10 mouse cellular contexts compared by ENCODE assay signal in the genomic region with DNA sequence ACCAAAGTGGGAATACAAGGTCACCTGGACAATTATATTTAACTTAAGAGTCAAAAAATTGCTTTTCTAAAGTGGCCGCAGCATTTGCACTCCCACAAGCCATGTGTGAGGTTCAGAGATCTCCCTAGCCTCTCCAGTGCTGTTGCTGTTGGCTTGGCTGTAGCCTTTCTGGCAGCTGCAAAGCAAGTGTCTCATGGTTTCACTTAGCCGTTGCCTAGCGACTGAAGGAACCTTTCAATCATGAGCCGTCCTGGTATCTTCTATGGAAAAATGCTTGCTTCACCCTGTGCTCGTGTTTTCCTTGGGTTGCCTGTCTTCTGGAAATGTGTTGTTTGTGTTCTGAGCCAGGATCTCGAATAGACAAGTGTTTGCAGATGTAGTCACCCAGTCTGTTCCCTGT.
DNase-seq lines count a peak whose midpoint lies in the region; ATAC-seq and TF ChIP-seq lines count a peak whose summit lies in the region.
"Had no signal": no experiment of that assay in that cellular context is flagged by ENCODE, and none has a peak within 500 bp of the region (broad histone marks: within the 10 kb centered on the region; RNA-seq: fewer than 3 reads in every experiment).

No protein-coding gene starts in this region.

- intact Hi-C loops in gastrocnemius, adult 2 months (cut with DNase I) = no loop called here

- DNase-seq in forebrain, postnatal 0 days = peak; percentile 65
- no peak for DNase-seq in forebrain, embryonic 11.5 days (ENCODE audit: low spot score)
- peak; percentile 17 for DNase-seq in NIH3T3 (ENCODE audit: low read depth)
- DNase-seq in gastrocnemius, adult 2 months = peak; percentile 58
- peak; percentile 15 to 47 for DNase-seq in layer of hippocampus, postnatal 14 days (ENCODE audit: low spot score in 2 of 2)
- DNase-seq in B cell, adult 2 months = no peak
- DNase-seq in kidney, adult 11 months = no peak
- DNase-seq: thymus, postnatal 36 days had no signal

- peak; percentile 66; the same call in 1 of the 2 replicates for ATAC-seq in forebrain, postnatal 0 days
- no peak for ATAC-seq in forebrain, embryonic 11.5 days (replicated peaks; ENCODE audit: low FRiP score)
- ATAC-seq in frontal cortex, adult (ENCODE audit: low TSS enrichment) = no peak

- no peaks in the 10 kb centered on the region for H3K9me3 ChIP-seq in forebrain, postnatal 0 days (ENCODE audit: low read length)
- H3K9me3 ChIP-seq in forebrain, embryonic 11.5 days (ENCODE audit: control insufficient read depth, low read length) = no peaks in the 10 kb centered on the region
- H3K9me3 ChIP-seq: embryonic facial prominence, embryonic 12.5 days had no signal

- H3K4me3 ChIP-seq in forebrain, postnatal 0 days (ENCODE audit: low read depth, low read length) = no peak overlapping the region
- no peak overlapping the region for H3K4me3 ChIP-seq in forebrain, embryonic 11.5 days (ENCODE audit: low read depth, low read length)
- no peak overlapping the region for H3K4me3 ChIP-seq in gastrocnemius, adult 2 months
- H3K4me3 ChIP-seq: embryonic facial prominence, embryonic 12.5 days had no signal

- H3K27me3 ChIP-seq in forebrain, postnatal 0 days (ENCODE audit: insufficient read depth, low read length) = no peaks in the 10 kb centered on the region
- H3K27me3 ChIP-seq in forebrain, embryonic 11.5 days (ENCODE audit: control insufficient read depth, insufficient read depth, low read length) = no peaks in the 10 kb centered on the region
- H3K27me3 ChIP-seq: embryonic facial prominence, embryonic 12.5 days had no signal

- 32% methylated on average over 6 of the region's 6 CpGs for WGBS in forebrain, postnatal 0 days
- WGBS in forebrain, embryonic 11.5 days = 59% methylated on average over 6 of the region's 6 CpGs

- H3K4me2 ChIP-seq in forebrain, postnatal 0 days (ENCODE audit: low read depth) = no peak overlapping the region
- H3K4me2 ChIP-seq in forebrain, embryonic 11.5 days (ENCODE audit: low read depth, low read length, severe bottlenecking) = no peak overlapping the region
- H3K4me2 ChIP-seq: embryonic facial prominence, embryonic 12.5 days had no signal

- H3K36me3 ChIP-seq in forebrain, postnatal 0 days (ENCODE audit: insufficient read depth) = no peaks in the 10 kb centered on the region
- H3K36me3 ChIP-seq in forebrain, embryonic 11.5 days (ENCODE audit: control insufficient read depth, insufficient read depth, low read length) = no peaks in the 10 kb centered on the region
- H3K36me3 ChIP-seq: embryonic facial prominence, embryonic 12.5 days had no signal

- no peaks in the 10 kb centered on the region for H3K4me1 ChIP-seq in forebrain, postnatal 0 days (ENCODE audit: insufficient read depth)
- no peaks in the 10 kb centered on the region for H3K4me1 ChIP-seq in forebrain, embryonic 11.5 days (replicated peaks; ENCODE audit: control insufficient read depth, insufficient read depth, low read length)
- H3K4me1 ChIP-seq: embryonic facial prominence, embryonic 12.5 days had no signal

- H3K27ac ChIP-seq in forebrain, postnatal 0 days (ENCODE audit: low read depth, low read length) = no peak overlapping the region
- H3K27ac ChIP-seq in forebrain, embryonic 11.5 days (ENCODE audit: low read depth, low read length) = no peak overlapping the region
- no peak overlapping the region for H3K27ac ChIP-seq in gastrocnemius, adult 2 months
- H3K27ac ChIP-seq: embryonic facial prominence, embryonic 12.5 days had no signal

- H3K9ac ChIP-seq in forebrain, postnatal 0 days = no peak overlapping the region
- H3K9ac ChIP-seq in forebrain, embryonic 11.5 days (ENCODE audit: low read length) = no peak overlapping the region
- H3K9ac ChIP-seq: embryonic facial prominence, embryonic 12.5 days had no signal

- TF ChIP-seq CTCF in forebrain, postnatal 0 days (IDR thresholded peaks at IDR 0.05; ENCODE audit: low read depth) = no peak
- no peak for TF ChIP-seq CTCF in gastrocnemius, adult 2 months (IDR thresholded peaks at IDR 0.05)

Comparison
In these comparisons a context has a peak if more than half of its experiments do, and no peak if none do; other contexts are left out.
1. DNase-seq: peak in forebrain, postnatal 0 days (single experiment), NIH3T3 (single experiment), gastrocnemius, adult 2 months (single experiment) and layer of hippocampus, postnatal 14 days (2 of 2); none in forebrain, embryonic 11.5 days (single experiment), B cell, adult 2 months (0 of 2) and kidney, adult 11 months (single experiment).